Mouse (Mus musculus) urinary bladder, postnatal 36 days (tissue): Measurements from ENCODE around the gene Spcs2.

Source experiments
- DNase-seq, 2 experiments: peaks; one replicate each; pipeline ENCODE4 v3.0.0; 2022; ENCODE audit warnings: low spot score in 2 of 2, mixed read lengths in 1 of 2

The Spcs2 gene

GRCm38 (mm10) chr7:99864241-99865028 lies 1.2 kb upstream of the Spcs2 start:
- no peak for DNase-seq

DNA sequence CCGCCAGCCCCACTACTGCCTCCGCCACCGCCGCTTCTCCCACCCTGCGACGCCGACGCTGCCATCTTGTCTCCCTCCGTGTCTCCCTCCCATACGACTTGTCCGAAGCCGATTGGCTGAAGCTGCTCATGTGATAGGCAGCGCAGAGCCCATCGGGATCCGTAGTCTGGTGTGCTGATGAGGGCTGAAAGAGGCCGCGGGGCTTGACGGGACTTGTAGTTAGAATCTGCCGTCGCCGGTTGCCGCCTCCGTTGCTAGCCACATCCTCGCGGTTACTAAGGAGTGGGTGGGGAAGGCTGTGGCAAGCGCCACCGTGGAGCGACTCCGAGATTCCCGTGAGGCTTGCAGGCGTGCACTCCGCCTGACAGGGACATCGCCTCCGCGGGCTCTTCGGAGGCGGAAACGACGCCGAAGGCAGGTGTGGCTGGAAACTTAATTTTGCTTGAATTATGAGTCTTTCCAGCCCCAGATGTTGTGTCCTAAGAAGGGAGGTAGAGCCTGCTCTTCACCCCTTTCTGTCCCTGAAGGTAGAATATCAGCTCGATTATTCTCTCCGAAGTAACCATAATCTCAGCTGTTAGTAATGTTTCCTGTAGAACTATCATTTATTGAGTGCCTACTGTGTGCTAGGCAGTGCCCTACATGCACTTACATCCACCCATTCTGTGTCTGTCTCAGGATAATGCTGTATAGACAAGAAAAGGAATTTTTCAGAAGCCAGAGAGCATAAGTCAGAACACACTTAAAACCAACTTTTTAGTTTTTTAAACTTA lies 4.3 kb downstream of the Spcs2 start, which contains the start of gene Xrra1:
Xrra1 (plus strand) TSS at position 304 of the 773 bp plus-strand sequence.
- DNase-seq = peak; percentile 92 to 96

DNA sequence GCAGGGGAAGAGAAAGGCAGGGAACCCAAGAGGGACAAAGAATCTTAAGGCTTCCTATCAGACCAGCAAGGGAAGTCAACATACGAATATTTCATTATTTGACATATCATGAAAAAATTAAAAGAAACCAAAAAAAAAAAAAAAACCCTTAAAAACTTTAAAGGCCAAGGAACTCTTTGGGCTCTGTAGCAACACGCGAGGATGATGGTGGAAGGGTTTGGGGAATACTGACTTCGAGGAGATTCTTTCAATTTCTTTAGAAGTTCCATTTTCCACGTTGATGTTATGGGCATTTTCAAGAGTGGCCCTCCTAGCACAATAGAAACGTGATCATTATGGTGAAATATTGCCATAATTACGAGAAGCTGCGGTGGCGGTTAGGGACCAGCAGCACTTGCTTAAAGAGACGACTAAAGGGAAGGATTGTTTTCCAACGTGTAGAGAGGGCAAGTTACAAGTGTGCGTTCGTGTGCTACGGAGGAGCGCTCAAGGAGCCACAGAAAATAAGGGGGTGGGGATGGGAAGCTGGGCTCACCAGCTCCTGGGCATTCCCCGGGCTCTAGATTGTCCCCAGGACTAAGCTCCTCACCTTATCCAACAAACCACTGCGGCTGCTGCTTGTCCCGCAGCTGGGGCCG lies 5.0 kb downstream of the Spcs2 start:
- DNase-seq = no peak

DNA sequence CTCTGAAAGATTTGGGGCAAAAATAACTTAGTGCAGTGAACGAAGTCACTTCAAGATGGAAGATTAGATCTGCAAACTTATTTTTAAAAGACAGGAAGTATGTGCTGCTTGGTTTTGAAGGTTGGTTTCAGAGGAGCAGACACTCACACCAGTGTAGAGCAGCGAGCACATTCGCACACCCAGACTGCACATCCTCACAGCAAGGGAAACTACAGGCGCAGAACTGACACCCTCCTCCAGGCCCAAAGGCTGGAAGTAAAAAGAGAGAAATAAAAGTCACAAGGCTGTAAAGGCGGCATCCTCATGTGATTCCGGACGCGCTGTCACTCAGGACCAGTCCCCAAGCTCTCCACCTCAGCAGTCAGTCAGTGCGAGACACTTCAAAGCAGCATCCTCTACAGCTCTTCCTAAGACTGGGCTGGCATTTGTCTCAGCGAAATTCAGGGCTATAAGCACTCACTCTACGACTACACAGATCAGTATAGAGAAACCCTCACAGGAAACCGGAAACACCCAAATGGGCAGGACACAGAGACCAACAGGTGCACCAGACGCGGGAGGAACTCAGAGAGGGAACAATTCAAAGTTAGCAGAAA lies 6.9 kb downstream of the Spcs2 start:
- DNase-seq = no peak

DNA sequence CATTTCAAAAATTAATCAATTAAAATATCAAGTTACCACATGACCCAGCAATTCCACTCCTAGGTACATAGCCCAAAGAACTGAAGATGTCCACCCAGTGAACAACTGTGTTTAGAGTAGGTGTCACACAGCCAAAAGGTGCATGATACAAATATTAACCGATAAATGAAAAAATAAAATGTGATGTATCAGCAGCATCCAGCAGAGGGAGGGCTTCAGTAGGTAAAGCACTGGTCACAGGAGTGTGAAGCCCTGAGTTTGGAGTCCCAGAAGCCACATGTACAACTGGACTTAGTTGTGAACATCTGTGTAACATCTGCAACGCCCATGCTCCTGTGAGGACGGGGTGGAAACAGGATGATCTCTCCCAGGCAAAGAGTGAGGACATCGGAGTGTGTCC lies 9.0 kb downstream of the Spcs2 start:
- no peak for DNase-seq

GRCm38 (mm10) chr7:99853350-99853749 lies 9.9 kb downstream of the Spcs2 start:
- DNase-seq = no peak

DNA sequence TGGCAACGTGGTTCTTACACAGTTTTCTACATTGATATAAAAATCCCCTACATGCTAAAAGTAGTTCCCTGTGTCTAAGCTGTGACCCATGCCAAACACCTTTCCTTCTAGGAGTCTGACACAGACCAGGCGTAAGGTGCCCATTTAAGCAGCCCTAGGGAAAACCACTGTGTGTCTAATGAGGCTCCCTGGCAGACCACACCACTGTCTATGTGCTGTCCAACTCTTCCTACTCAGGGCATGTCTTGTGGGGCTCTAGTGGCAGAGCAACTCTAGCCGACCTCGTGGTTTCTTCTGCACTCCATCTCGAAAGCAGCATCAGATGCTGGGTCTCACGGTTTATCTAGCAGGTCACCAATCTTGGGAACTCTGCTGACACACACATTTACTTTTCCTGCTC lies 11.6 kb downstream of the Spcs2 start:
- DNase-seq = no peak

- no peak for DNase-seq
These were observed 12.1 kb downstream of the Spcs2 start for GRCm38 (mm10) chr7:99851121-99851520.

DNA sequence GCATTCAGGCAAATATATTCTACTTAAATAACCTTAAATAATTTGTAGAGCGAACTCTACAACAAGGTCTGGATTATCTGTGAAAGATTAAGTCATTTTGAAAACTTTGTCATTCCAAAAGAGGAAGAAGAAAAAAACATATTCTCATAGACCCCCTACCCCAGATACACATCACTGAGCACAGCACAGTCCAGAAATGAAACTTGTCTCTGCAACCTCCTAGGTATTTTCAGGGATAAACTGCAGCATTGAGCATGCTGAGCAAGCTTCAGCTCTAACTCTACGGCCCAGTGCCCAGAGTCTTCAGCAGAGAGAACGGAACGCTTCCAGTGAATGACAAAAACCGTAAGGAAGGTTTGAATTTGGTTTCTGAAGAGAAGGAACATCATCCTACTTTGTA lies 12.7 kb downstream of the Spcs2 start:
- no peak for DNase-seq

DNA sequence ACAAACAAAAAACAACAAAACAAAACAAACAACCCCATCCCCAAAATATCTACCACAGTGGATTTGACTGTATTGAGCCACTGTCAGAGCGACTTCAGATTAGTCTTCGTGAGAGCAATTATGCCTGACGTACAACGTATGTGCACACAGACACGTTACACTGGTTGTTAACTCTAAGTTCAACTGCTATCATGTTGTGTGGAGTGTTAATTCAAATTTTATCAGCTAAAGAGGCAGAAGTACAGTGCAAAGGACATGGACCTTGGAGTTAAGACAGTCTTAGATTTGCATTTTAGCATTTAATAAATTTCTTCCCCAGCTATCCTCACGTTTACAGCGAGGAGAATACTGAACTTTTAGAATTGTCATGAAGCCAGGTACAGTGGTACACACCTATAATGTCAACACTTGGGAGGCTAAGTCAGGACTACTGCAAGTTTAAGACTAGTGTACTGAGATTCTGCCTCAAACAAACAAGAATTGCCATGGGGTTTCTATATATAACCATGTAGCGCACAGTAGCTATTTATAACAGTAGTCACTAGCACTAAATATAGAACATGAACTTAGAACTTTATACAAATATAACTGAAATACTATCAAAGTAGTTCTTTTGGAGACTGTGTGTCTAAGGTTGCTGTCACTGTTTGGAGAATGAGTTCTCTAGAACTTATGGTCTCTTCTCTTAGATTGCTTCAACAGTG lies 17.6 kb downstream of the Spcs2 start:
- no peak for DNase-seq

DNA sequence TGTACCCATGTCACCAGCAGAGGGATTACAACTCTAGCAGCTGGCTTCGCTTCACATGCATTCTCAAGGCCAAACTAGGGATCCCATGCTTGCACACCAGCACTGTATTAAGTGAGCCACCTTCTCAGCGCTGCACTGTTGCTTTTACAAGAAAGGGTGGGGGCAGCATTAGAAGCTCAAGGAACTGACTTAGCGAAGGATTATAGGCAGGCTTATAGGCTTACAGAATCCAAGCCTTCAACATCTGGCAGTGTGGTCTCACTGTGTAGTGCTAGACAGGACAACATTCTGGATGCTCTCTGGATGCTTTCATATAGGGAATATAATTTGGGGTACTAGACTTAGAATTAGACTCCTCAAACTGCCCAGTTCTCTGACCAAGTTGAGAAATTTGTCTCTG lies 25.0 kb downstream of the Spcs2 start:
- no peak for DNase-seq

GRCm38 (mm10) chr7:99837358-99838071 lies 25.7 kb downstream of the Spcs2 start:
- DNase-seq = no peak

- DNase-seq = no peak
These were observed 26.5 kb downstream of the Spcs2 start for GRCm38 (mm10) chr7:99836781-99837180.

DNA sequence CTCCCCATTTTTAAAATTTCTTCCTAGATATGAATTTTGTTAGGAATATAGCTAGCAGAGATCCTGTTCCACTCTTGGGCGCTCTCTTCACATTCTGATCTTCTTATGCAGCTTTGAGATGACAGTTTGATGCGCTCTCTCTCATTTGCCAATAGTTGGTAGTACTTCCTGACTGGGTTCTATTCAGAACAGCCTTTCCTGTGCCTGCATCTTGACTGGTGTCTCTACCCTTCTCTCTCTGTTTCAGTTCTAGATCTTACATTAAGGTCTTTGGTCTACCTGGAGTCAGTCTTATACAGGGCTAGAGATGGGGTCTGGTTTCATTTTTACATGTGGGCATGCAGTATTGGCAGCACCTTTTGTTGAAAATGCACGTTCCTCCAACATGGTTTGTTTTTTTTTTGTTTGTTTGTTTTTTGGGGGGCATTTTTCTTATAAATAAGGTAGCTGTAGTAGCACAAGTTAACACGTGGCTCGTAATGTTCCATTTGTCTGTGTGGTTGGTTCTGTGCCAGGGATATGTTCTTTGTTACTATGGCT lies 28.9 kb downstream of the Spcs2 start:
- DNase-seq = no peak

DNA sequence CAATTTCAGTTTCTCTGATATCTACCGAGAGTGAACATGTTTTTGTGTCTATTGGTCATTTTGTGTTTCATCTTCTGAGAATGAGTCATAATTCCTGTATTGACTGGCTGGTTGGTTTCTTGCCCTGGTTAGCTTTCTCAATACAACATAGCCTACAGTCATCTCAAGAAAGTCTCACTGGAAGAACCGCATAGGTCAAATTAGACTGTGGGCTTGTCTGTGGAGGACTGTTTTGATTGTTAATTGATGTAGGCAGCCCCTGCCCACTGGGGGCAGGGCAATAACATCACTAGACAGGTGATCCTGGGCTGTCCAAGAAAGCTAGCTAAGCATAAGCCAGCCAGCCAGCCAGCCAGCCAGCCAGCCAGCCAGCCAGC lies 29.4 kb downstream of the Spcs2 start:
- no peak for DNase-seq

- DNase-seq = no peak
These were observed 30.0 kb downstream of the Spcs2 start for GRCm38 (mm10) chr7:99833115-99833845.

DNA sequence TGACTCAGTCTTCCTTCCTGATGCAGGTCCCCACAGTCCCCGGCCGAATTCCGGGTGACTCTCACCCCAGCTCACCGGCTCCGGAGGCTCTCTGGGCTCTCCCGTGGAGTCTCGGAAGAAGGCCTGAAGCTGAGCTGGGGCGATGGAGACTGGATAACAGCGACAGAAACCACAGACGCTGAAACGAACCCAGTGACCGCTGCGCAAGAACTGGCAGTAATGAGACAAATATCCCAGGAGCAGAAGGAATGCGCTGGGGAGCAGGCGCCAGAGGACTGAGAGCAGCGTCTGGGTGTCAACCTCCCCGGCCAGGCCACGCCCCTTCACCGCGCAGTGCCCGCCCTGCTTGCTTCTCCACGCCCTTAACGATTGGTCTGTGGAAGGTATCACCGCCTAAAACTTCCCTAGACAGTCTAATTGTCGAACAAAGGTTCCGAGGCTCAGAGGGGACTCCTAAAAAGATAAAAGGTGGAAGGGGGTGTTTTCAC lies 35.1 kb downstream of the Spcs2 start, which contains the start of gene Neu3:
Neu3 (minus strand) TSS at position 335 of the 488 bp plus-strand sequence.
- DNase-seq = peak; percentile 92 to 96

DNA sequence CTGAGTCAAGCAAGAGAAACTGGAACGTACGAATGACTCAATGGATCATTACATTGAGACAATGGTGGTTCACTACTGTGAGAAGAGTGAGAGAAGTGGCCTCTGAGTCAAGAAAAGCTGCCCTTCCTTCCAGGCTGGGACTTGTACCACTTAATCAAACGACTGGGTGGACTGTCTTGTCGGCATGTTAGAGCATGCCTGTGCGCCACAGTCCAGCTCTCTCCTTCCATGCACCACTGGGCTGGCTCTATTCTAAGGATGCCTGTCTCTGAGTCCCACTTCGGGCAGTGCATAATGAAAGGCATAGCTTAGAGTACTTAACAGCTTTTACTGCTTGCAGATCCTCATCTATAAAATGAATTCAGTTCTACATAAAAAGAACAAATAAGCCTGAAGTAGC lies 37.2 kb downstream of the Spcs2 start:
- no peak for DNase-seq

DNA sequence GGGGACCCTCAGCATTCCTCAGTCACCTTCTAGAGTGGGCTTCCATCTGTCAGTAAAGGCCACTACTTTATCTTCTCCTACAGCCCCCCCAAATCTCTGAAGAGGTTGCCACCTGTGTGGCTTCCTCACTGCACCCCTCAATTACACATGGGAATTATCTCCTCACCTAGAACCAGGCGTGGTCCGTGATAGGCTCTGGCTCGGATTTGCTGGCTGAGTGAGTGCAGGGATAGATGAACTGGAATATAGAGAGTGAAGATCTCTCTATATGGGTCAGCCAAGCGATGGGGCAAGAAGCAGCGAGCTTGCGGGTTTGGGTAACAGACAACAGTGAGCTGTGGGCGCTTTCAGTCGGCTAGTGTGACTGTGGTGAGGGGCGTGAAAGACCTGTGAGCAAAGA lies 37.8 kb downstream of the Spcs2 start:
- no peak for DNase-seq
